Mouse (Mus musculus) left cerebral cortex, adult 11 months (tissue): ENCODE results near the gene Hgfac.
A peak's percentile ranks its signal among the peaks of the same experiment; 100 is the strongest.

Source experiments
- DNase-seq: peaks from one replicate; pipeline ENCODE4 v3.0.0; 2022; ENCODE audit warnings: low spot score

The Hgfac gene

DNA sequence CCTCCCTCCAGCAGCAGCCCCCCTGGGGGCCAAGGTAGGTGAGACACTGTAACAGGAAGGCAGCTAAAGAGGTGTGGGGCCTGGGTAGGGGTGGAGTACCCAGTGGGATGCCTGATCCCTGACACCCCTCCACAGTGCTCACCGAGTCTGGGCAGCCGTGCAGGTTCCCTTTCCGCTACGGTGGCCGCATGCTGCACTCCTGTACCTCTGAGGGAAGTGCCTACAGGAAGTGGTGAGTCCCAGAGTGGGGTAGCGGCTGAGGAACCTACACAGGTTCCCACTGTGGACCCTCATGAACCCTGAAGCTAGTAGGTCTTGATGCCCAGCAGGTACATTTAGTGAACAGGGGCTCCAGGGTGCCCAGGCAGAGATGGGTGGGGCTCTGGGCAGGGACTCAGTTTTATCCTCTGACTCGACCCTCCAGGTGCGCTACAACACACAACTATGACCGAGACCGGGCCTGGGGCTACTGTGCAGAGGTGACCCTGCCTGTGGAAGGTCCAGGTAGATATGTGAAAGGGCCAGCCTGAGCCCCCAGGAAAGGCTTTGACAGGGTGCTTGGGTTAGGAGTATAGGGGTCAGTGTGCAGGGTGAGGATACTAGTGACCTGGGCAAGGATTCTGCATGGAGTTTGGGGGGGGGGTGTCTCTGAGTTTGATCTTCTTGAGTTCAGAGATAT is 1.3 kb downstream of the Hgfac start:
- DNase-seq = no peak

DNA sequence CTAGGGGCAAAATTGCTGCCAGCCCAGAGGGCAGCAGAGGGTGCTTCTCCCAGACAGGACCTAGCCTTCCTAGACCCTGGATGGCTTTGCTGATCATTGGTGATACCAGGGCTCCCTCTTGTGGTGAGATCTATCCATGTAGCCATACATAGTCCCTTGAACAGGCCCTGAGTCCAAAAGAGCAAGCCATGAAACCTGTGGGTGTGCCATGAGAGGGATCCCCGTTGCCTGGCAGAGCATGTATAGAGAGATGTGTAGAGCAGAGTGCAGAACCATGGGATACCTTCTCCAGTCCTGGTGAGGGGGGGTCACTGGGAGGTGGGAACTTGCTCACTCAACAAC is 1.8 kb downstream of the Hgfac start:
- DNase-seq = peak; percentile 84

DNA sequence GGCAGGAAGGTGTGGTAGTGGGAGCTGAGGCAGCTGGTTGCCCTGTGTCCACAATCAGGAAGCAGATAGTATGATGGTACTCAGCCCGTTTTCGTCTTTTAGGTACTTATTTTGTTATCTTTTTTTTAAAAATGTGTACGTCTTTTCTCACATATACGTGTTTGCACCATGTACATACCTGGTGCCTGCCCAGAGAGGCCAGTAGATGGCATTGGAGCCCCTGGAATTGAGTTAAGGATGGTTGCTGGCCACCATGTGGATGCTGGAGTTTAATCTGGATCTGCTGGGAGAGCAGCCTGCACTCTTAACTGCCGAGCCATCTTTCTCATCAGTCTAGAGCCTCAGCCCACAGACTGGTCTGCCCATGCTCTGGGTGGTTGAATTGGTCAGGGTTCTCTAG is 9.2 kb downstream of the Hgfac start:
- no peak for DNase-seq

DNA sequence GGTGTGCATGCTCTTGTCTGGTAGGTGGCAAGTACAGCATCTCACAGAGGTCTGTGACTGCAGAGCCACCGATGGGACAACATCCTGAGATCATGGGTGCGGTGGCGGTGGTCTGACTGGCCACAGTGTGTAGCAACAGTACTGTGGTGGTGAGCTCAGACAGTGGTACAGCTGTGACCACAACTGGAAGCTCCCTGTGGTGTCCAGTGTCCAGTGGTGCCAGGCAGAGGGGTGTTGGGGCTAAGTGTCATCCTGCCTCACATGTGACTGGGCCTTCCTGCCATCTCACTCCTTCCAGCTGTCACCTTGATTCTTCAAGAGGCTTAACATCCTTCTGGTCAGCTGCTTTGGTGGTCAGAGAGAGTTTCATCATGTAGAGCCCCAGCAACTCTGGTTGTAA is 13.3 kb downstream of the Hgfac start:
- DNase-seq = no peak

DNA sequence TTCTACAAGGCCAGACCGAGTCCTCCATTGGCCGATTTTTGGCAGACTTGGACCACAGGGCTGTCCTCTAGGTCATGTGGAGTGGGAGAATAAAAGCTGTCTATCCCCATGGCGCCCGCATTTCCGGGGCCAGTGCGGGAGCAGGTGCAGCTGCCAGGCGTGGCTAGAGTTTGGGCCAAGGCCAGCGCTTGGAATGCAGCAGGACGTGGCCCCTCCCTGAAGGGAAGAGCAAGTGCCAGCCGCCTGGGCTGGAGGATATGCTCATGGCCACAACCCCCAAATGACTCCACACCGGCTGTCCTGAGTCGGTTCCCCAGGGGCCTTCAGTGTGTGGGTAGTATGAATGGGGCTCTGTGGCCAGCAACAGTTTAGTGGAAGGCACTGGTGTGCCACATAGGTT is 13.8 kb downstream of the Hgfac start:
- DNase-seq = no peak

DNA sequence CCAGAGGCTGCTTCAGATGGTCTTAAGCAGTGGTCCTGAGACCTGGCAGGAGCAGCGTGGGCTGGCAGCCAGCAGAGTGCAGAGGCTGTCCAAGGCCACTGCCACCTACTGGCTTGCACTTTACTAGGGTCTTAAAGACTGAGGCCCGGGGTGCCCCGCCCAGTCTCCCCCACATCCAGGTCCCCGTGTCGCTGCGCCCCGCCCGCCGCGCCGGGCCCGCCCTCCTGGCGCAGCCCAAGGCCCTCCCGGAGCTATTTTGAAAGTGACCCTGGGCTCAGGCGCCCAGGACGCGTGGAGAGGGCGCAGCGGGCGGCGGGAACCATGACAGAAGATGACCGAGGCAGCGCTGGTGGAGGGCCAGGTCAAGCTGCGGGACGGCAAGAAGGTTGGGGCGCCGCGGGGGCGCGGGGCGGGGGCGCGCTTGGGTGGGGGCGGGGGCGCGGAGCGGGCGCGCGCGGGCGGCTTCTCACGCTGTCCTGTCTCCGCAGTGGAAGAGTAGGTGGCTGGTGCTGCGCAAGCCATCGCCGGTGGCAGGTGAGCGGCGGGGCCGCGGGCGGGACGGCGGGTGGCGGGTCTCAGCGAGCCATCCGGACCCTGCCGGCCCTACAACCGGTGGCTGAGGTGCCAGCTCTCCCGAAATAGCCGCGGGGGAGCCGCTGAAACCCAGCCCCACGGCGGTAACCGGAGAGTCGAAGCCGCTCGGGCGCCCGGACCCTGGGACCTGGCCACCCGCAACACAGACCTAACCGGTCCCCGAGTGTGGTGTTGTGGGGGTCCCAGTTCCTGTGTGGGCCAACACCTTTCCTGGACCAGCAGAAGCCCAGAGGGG is 15.5 kb downstream of the Hgfac start, which contains the start of gene Dok7:
TSS of gene Dok7 (plus strand) at position 163 of the 829 bp plus-strand sequence.
- peak; percentile 57 for DNase-seq

DNA sequence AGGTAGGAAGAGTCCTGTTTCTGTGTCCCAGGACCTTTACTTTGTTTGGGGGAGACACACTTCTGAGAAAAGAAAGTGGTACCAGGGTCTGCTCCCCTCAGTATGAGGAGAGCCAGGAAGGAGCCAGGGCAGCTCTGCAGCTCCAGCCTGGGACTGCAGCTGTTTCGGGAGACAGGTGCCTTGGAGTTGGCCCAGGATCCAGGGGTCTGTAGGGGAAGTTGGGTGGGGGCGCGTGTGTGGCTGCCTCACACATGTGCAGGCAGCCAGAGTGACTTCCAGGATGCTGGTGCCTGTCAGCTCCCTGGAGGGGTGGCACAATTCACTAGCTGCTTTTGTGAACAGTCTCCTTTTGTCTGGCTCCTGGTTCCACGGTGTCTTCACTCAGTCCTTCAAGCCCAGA is 16.3 kb downstream of the Hgfac start:
- DNase-seq = no peak

DNA sequence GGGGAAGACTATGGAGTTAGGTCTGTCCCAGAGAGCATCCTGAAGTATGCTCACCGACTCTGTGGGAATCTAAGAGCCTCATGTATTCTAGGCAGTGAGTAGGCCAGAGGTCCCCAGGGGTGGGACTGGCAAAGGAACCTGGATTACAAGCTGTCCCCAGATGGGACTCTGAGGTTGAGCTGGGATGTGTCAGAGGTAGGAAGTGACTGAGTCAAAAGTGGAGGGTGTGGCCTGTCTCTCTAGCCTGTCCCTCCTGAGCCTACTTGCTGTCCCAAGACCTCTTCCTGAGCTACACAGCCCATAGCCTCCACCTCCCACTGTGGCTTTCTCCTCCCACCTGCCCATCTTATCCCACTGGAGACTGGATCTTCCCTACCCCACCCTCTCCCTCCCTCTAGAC is 16.9 kb downstream of the Hgfac start:
- no peak for DNase-seq

DNA sequence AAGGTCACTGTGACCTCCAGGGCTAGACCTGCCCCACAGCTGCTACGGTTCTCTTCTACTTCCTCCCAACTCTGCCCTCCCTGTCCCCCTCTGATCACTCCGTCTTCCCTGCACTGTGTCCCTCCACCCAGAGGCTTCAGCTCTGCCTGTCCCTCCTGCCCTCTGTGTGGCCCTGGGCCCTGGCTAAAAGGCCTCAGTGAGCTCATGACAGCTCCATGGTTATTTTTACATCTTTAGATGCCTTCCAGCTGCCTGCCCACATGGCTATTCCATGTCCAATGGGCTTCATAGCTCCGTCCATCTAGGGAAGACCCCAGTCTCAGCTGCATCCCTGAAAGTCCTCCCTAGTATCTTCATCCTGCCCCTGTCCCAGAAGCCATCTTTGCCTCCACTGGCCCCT is 18.8 kb downstream of the Hgfac start:
- DNase-seq = no peak

DNA sequence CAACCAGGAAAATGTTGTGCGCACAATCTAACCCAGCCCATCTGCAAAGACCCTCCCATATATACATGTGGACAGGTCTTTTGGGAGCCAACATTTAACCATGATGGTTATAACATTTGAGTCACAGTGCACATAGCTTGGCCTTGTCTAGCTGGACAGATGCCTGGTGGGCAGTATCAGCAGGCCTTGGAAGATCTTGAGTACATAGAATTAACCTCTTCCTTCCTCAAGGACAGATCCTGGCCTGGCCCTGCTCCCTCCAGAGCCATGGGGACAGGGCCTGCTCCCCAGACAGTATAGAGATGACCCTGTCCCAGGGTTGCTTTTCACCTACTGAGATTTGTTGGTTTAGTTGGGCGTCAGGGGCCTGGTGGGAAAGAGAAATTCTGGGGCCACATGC is 28.5 kb downstream of the Hgfac start:
- no peak for DNase-seq

DNA sequence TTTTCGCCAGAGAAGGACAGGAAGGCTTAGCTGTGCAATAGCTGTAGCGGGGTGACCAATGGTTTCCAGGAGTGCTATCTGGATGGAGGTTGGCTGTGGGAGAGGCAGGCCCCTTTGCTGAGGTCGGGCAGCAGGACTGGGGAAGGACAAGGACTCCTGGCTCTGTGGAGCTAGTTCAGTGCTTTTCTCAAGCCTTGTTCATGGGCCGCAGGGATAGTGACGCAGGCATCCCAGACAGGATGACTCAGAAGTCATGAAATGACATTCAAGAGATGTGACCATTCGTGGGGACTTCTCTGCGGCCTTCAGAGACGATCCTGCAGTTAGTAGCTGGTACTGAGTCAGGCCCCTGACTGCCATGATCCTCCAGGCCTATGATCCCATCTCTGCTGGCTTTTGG is 29.0 kb downstream of the Hgfac start:
- DNase-seq = no peak

DNA sequence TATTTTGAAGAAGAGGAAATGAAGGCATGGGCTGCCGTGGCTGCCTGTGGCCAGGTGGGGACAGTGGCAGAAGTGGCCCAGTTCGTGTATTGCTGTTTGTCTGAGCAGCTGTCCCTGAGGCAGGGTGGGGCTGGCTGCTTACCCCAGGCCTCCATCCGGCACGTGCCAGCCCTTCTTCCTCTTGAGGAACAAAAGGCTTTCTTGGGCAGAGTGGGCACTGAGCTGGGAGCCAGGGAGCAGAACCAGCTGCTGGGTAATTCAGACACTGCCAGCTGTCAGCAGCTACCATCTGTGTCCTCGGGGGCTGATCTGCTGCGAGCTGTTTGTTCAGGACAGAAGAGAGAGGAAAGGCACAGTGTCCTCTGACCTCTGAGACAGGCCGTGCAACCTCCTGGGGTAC is 29.6 kb downstream of the Hgfac start:
- peak; percentile 36 for DNase-seq

DNA sequence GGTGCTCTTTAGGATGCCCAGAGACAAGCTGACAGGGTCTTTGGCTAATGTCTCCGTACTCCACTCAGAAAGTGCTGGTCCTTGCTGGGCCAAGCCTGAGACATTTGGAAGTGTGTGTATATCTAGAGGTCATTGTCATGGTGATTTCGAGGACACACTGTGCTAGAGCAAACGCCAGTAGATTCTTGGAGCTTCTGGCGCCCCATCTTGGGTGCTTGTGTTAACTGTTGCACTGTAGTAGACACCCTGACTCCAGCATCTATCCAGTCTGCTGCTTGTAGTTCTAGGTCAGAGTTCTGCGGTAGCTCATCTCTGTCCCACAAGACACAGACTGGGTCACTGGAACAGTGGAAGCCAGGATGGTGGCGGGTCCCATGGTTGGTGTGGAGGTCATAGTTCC is 30.5 kb downstream of the Hgfac start:
- no peak for DNase-seq

DNA sequence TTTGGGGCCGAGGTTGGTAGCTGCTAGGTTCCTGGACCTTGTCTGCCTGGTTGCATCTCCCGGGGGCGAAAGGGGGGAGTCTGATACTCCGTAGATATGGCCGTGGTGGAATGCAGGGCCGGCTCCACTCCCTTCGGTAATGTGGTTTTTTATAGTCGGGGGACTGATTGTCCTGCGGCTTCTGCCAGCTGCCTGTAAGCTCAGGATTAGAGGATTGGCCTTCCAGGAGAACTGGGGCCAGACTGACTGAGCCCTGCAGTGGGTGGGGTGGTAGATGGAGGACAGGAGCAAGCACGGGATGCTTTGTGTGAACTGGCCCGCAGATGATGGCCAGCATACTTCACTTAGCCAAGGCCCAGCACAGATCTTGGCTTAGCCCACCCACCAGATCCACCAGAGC is 31.9 kb downstream of the Hgfac start:
- DNase-seq = no peak

DNA sequence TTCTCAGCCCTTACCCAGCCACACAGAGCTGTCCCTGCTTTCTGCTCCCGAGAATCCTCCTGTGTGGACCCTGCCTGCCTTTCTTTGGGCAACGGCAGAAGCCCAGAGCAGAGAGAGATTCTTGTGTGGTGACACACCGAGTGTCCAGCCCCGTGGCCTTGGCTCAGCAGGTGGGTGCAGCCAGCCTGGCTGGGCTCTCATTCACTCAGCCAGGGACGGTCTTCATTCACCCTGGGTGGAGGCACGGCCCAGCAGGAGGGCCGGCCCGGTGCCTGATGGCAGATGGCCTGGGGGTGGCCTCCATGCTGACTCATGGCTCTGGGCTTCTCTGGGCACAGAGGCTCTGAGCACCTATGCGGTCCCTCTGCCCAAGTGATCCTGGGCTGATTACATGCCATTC is 32.7 kb downstream of the Hgfac start:
- no peak for DNase-seq

DNA sequence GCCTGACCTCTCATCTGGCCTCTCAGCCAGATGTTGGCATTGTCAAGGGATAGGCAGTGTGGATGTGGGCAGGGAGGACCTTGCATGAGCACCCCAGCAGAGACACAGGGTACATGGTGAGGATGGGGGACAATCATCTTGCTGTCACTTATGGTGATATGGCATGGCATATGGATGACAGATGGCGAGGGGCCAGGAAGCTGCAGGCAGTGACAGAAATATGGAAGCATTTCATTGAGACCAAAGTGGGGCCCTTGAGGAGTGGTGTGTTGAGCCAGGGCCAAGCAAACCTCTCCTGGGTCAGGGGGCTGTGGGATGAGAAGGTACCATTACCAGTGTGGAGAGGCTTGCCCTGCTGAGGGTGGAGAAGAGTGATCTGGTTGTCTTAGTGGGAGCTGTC is 35.1 kb downstream of the Hgfac start:
- no peak for DNase-seq

DNA sequence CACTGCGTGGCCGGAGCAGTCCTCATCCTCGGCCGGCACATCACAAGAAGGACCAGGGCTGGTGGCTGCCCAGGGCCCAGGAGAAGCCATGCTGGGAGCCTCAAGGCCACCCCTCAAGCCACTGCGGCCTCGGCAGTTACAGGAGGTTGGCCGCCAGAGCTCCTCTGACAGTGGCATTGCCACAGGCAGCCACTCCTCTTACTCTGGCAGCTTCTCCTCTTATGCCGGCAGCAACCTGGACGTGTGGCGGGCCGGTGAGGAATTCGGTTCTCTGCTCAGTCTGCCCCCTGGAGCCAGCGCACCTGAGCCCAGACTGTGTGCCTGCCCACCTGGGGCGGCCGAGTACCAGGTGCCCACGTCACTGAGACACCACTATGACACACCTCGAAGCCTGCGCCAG is 37.8 kb downstream of the Hgfac start:
- no peak for DNase-seq

DNA sequence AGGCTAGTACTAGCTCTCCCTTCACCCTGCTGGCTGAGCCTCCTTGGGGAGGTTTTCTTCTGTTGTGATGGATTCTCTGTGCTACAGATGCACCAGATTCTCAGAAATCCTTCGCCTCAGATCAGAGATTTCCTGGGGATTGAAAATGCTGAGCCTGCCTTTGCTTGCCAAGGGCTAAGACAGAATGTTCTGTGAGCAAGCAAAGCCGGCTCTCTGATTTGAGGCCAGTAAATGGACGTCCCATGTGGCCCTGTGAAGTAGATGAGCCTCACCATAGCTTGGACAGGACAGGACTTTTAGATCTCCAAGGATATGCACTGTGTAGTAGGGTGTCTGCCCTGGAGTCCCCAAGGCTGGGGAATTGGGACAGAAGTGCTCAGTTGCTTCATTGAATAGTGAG is 43.6 kb downstream of the Hgfac start:
- no peak for DNase-seq

DNA sequence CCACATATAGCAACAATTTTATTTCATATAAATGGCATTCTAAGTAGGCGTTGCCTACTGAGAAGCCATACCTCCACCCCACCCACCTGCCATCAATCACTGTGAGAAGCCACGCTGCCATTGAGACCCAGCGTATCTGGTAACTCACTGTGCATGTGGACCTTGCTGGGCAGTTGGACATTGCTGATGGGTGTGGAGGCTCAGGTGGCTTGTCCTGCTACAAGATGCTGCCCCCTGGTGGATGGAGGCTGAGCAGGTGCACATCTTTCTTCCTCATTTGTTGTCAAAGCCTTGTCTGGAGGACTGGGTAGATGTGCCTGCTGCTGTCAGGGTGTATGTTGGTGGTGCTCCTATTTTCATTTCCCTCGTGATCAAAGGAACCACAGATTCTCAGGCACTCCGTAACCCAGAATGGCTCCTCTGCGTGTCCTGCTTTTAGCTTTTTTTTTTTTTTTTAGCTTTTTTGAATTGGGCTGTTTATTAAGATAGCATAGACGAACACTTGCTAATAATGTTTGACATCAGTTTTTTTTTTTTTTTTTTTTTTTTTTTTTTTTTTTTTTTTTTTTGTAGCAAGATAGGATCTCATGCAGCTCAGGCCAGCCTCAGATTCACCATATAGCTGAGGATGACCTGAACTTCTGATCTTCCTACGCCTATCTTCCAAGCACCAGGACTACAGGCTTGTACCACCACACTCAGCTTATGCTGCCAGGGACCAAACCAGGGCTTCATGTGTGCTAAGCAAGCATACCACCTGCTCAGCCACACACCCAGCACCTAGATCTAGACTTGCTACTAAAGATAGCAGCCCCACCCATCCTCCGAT is 47.7 kb downstream of the Hgfac start:
- peak; percentile 55 for DNase-seq

DNA sequence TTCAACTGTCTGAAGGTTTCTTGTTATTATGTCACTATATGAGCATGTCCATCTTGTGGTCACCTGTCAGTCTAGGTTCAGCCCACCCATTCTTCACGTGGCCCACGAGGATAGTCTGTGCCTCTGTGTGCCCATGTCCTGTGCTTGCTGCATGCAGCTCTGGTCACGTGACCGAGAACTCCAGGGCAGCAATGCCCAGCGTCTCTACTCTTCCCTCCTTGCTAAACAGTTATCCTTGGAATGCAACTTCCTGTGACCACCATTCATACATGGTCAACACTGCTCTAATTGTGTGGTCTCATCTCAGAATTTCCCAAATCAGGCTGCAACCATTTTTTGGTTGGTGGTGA is 48.3 kb downstream of the Hgfac start:
- DNase-seq = no peak

DNA sequence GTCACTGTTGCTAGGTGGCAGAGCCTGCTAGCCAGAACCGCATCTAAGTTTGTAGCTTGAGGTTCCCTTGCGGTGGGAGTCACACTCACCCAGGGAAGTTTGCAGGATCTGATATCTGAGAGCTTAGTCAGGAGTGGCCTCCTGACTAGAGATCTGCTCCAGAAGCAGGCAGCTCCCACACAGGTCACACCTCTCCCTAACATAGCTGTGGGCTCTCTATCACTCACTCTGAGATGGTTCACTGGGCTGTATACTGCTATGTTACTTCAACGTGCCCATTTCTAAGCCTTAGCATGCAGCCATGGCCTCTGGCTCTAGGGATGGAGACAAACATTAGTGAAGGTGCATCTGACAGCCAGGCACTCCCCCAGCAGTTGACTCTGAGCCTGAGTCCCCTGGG is 50.3 kb downstream of the Hgfac start:
- no peak for DNase-seq
